Mouse (Mus musculus): ENCODE results near the gene Hist1h2be.
"Not testable (repeated sequence)": the region's sequence is repeated elsewhere in the genome, so short reads cannot be mapped to it uniquely, and the experiment has no call there.

The Hist1h2be gene

GRCm38 (mm10) chr13:23591886-23592285, 29.0 kb downstream of the Hist1h2be start:
- not testable (repeated sequence) for DNase-seq (ENCODE audit: low read depth)

GRCm38 (mm10) chr13:23591206-23591605, 29.7 kb downstream of the Hist1h2be start:
- no peak for DNase-seq (ENCODE audit: low read depth)

GRCm38 (mm10) chr13:23586940-23587225, 34.0 kb downstream of the Hist1h2be start:
- DNase-seq (ENCODE audit: low read depth), result peak; percentile 30

- peak; percentile 64 for DNase-seq (ENCODE audit: low read depth)
Observed at GRCm38 (mm10) chr13:23586099-23586939, 34.6 kb downstream of the Hist1h2be start.

- DNase-seq (ENCODE audit: low read depth), result peak; percentile 92
Observed at GRCm38 (mm10) chr13:23585442-23586098, 35.4 kb downstream of the Hist1h2be start.

GRCm38 (mm10) chr13:23585029-23585441, 35.9 kb downstream of the Hist1h2be start:
- peak; percentile 87 for DNase-seq (ENCODE audit: low read depth)

- peak; percentile 36 for DNase-seq (ENCODE audit: low read depth)
Observed at GRCm38 (mm10) chr13:23584331-23584730, 36.6 kb downstream of the Hist1h2be start.

GRCm38 (mm10) chr13:23583387-23584068, 37.4 kb downstream of the Hist1h2be start:
- DNase-seq (ENCODE audit: low read depth), result no peak

GRCm38 (mm10) chr13:23582219-23583056, 38.5 kb downstream of the Hist1h2be start:
- DNase-seq (ENCODE audit: low read depth), result no peak

- DNase-seq (ENCODE audit: low read depth), result peak; percentile 96
Observed at GRCm38 (mm10) chr13:23581408-23582218, 39.3 kb downstream of the Hist1h2be start, which contains the start of gene Hist1h4d. Hist1h4d (plus strand) TSS chr13:23581598.

- DNase-seq (ENCODE audit: low read depth), result no peak
Observed at GRCm38 (mm10) chr13:23577835-23578234, 43.1 kb downstream of the Hist1h2be start.

- no peak for DNase-seq (ENCODE audit: low read depth)
Observed at GRCm38 (mm10) chr13:23576906-23577639, 43.9 kb downstream of the Hist1h2be start.

- DNase-seq (ENCODE audit: low read depth), result no peak
Observed at GRCm38 (mm10) chr13:23576351-23576881, 44.5 kb downstream of the Hist1h2be start.

GRCm38 (mm10) chr13:23575864-23576313, 45.0 kb downstream of the Hist1h2be start:
- peak; percentile 47 for DNase-seq (ENCODE audit: low read depth)

GRCm38 (mm10) chr13:23575271-23575851, 45.6 kb downstream of the Hist1h2be start, which contains the start of gene Hist1h3d:
Hist1h3d (plus strand) TSS chr13:23575763.
- peak; percentile 71 for DNase-seq (ENCODE audit: low read depth)

GRCm38 (mm10) chr13:23574546-23575170, 46.3 kb downstream of the Hist1h2be start:
- DNase-seq (ENCODE audit: low read depth), result peak; percentile 53

- peak; percentile 95 for DNase-seq (ENCODE audit: low read depth)
Observed at GRCm38 (mm10) chr13:23573898-23574524, 46.9 kb downstream of the Hist1h2be start, which contains the start of the genes Hist1h2bf and Hist1h2ad. Hist1h2bf (minus strand) TSS chr13:23574196. Hist1h2ad (plus strand) TSS chr13:23574381.

Data from naive thymus-derived CD4-positive, alpha-beta T cell, adult 2 months (primary cell).